In the genomic region with DNA sequence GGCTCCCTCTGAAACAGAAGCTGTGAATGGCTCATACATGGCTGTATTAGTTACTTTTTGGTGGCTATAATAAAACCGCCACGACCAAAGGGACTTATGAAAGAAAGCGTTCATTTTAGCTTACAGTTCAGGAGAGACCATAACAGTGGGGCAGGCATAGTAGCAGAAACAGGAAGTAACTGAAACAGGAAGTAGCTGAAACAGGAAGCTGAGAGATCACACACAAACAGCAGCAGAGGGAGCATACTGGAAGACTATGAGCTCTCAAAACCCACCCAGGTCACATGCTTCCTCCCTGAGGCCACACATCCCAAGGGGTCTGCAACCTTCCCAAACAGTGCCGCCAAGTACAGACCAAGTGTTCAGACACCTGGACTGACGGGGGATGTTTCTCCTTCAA, we compare ENCODE assay signal across 34 mouse cellular contexts. TPM values are rescaled to one million over a fixed set of nuclear protein-coding genes. Genes with fewer than 3 reads are reported as not detected.
DNase-seq lines count a peak whose midpoint lies in the region; ATAC-seq lines count a peak whose summit lies in the region.
"Had no signal": no experiment of that assay in that cellular context is flagged by ENCODE, and none has a peak within 500 bp of the region (broad histone marks: within the 10 kb centered on the region; RNA-seq: fewer than 3 reads in every experiment).

No protein-coding gene starts in this region.

- H3K4me2 ChIP-seq in heart, embryonic 12.5 days: no peak overlapping the region
- H3K4me2 ChIP-seq: heart, embryonic 15.5 days; hindbrain, embryonic 12.5 days; limb, embryonic 12.5 days; liver, embryonic 12.5 days; midbrain, embryonic 11.5 days; neural tube, embryonic 12.5 days; stomach, embryonic 15.5 days had no signal

- DNase-seq in 416B (ENCODE audit: low read depth): peak; percentile 46
- DNase-seq in B cell, adult 2 months: peak; percentile 2 to 5
- no peak for DNase-seq in kidney, adult 11 months
- DNase-seq in ovary, postnatal 36 days (ENCODE audit: low spot score): no peak
- DNase-seq: adrenal gland, adult 8-10 months; cerebellum, adult 11-12 months; cerebellum, adult 9-11 months; gastrocnemius, adult 2 months; kidney, postnatal 14 days; layer of hippocampus, adult 9-11 months; liver, postnatal 0 days had no signal

- no peaks in the 10 kb centered on the region for H3K9me3 ChIP-seq in heart, embryonic 12.5 days (replicated peaks)
- H3K9me3 ChIP-seq: heart, embryonic 15.5 days; hindbrain, embryonic 12.5 days; limb, embryonic 12.5 days; liver, embryonic 12.5 days; neural tube, embryonic 12.5 days; stomach, embryonic 15.5 days had no signal

- no peaks in the 10 kb centered on the region for H3K4me1 ChIP-seq in heart, embryonic 12.5 days (replicated peaks)
- H3K4me1 ChIP-seq: heart, embryonic 15.5 days; hindbrain, embryonic 12.5 days; limb, embryonic 12.5 days; liver, embryonic 12.5 days; neural tube, embryonic 12.5 days; stomach, embryonic 15.5 days had no signal

- H3K9ac ChIP-seq in heart, embryonic 12.5 days: no peak overlapping the region
- H3K9ac ChIP-seq: heart, embryonic 15.5 days; hindbrain, embryonic 12.5 days; limb, embryonic 12.5 days; liver, embryonic 12.5 days; liver, postnatal 0 days; neural tube, embryonic 12.5 days; stomach, embryonic 15.5 days had no signal

- H3K36me3 ChIP-seq in heart, embryonic 12.5 days: no peaks in the 10 kb centered on the region
- H3K36me3 ChIP-seq: heart, embryonic 15.5 days; hindbrain, embryonic 12.5 days; limb, embryonic 12.5 days; liver, embryonic 12.5 days; neural tube, embryonic 12.5 days; stomach, embryonic 15.5 days had no signal

- H3K4me3 ChIP-seq in heart, embryonic 12.5 days: no peak overlapping the region
- H3K4me3 ChIP-seq: erythroblast, embryonic 14.5 days; gastrocnemius, adult 2 months; heart, embryonic 15.5 days; hindbrain, embryonic 12.5 days; limb, embryonic 12.5 days; liver, embryonic 12.5 days; myocyte; neural tube, embryonic 12.5 days; stomach, embryonic 15.5 days had no signal

- H3K27ac ChIP-seq in heart, embryonic 12.5 days (ENCODE audit: poor library complexity, severe bottlenecking): no peak overlapping the region
- H3K27ac ChIP-seq: gastrocnemius, adult 2 months; heart, embryonic 15.5 days; hindbrain, embryonic 12.5 days; limb, embryonic 12.5 days; liver, embryonic 12.5 days; neural tube, embryonic 12.5 days; stomach, embryonic 15.5 days had no signal

- H3K27me3 ChIP-seq in heart, embryonic 12.5 days (replicated peaks): no peaks in the 10 kb centered on the region
- H3K27me3 ChIP-seq: heart, embryonic 15.5 days; hindbrain, embryonic 12.5 days; limb, embryonic 12.5 days; liver, embryonic 12.5 days; neural tube, embryonic 12.5 days; stomach, embryonic 15.5 days had no signal

- 84% methylated on average over 5 of the region's 5 CpGs for WGBS in heart, embryonic 12.5 days

- ATAC-seq in common myeloid progenitor, adult 5-6 weeks (replicated peaks; ENCODE audit: low read depth, poor library complexity, severe bottlenecking): peak; percentile 60; the same call in 1 of the 2 replicates
- ATAC-seq in monocyte, adult 5-6 weeks (replicated peaks; ENCODE audit: insufficient number of reproducible peaks, low FRiP score, low TSS enrichment, poor library complexity, severe bottlenecking): peak; percentile 94
- no peak for ATAC-seq in heart, embryonic 12.5 days (ENCODE audit: insufficient number of reproducible peaks, low FRiP score)
- ATAC-seq: forebrain, embryonic 16.5 days; intestine, postnatal 0 days; liver, embryonic 12.5 days; liver, postnatal 0 days; midbrain, embryonic 16.5 days had no signal

RNA-seq across cellular contexts. Expression of gene A1cf, which starts 34.3 kb away (rescaled TPM):
- total RNA-seq in common myeloid progenitor, adult 5-6 weeks (2017): 1.4 TPM in 1 of 2 replicates, not detected in the other
- not detected in 3 replicates for total RNA-seq in monocyte, adult 5-6 weeks (2017)
- 0.05 and 0.58 TPM in 2 replicates for polyA plus RNA-seq in heart, embryonic 12.5 days (2016; fragmentation: Nextera tagmentation; extraction: Ambion mirVana)
- total RNA-seq: gastrocnemius, adult 2 months; heart, postnatal 25 days; left cerebral cortex, adult 18-20 months; left cerebral cortex, postnatal 25 days had no signal
- polyA plus RNA-seq: cortical plate, adult 2 months; embryonic facial prominence, embryonic 14.5 days; erythroblast, embryonic 14.5 days; forebrain, embryonic 11.5 days; forebrain, embryonic 16.5 days; heart, embryonic 15.5 days; hindbrain, embryonic 12.5 days; limb, embryonic 12.5 days; lung, embryonic 16.5 days; midbrain, embryonic 11.5 days; midbrain, embryonic 16.5 days; myocyte; neural tube, embryonic 12.5 days; urinary bladder, adult 2 months had no signal

Comparison
In these comparisons a context has a peak if more than half of its experiments do, and no peak if none do; other contexts are left out.
1. DNase-seq: peak in 416B (single experiment) and B cell, adult 2 months (2 of 2); none in kidney, adult 11 months (single experiment) and ovary, postnatal 36 days (single experiment).